ENCODE assay signal across 8 mouse cellular contexts in the genomic region with DNA sequence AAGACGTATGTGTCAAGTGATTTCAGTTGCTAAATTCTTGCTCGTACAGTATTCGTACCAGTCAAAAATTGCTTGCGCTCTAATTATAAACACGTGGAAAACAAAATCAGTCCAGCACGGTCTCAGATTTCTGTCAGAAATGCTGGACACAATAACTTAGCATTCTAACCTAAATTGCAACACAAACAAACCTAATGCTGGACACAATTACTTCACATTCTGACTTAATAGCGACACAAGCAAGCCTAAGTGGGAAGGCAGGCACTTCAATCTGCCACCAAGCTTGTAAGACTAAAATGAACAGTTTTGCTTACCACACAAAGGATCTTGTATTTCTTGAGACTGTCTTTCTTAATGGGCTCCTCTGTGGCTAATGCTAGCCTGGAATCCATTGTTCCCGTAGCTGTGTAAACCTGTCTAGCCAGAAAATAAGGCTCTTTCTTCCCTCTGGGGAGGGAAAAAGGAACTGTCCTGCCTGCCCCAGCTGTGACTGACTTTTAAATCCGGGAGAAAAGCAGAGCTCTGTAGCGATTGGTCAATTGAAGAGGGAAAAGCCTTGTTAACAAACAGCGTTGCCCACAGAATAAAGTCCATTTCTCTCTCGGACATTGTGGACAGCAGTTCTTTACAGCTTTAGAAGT. TPM values are rescaled to one million over a fixed set of nuclear protein-coding genes. Genes with fewer than 3 reads are reported as not detected.
A peak's percentile ranks its signal among the peaks of the same experiment; 100 is the strongest.
DNase-seq lines count a peak whose midpoint lies in the region; ATAC-seq and TF ChIP-seq lines count a peak whose summit lies in the region.

No protein-coding gene starts in this region.

- H3K9me3 ChIP-seq in forebrain, embryonic 10.5 days, result peaks cover 4% of the 10 kb centered on the region; the same call in 1 of the 2 replicates
- no peaks in the 10 kb centered on the region for H3K9me3 ChIP-seq in intestine, embryonic 15.5 days
- H3K9me3 ChIP-seq in midbrain, embryonic 10.5 days (replicated peaks), result no peaks in the 10 kb centered on the region

- H3K27me3 ChIP-seq in forebrain, embryonic 10.5 days (ENCODE audit: poor library complexity, severe bottlenecking), result no peaks in the 10 kb centered on the region
- H3K27me3 ChIP-seq in intestine, embryonic 15.5 days (replicated peaks), result no peaks in the 10 kb centered on the region
- H3K27me3 ChIP-seq in midbrain, embryonic 10.5 days (ENCODE audit: low read depth, poor library complexity, severe bottlenecking), result no peaks in the 10 kb centered on the region

- H3K4me1 ChIP-seq in forebrain, embryonic 10.5 days, result peaks cover 29% of the 10 kb centered on the region
- peaks cover 4% of the 10 kb centered on the region; the same call in 1 of the 2 replicates for H3K4me1 ChIP-seq in intestine, embryonic 15.5 days (replicated peaks)
- peaks cover 32% of the 10 kb centered on the region for H3K4me1 ChIP-seq in midbrain, embryonic 10.5 days

- 0 out of 2 replicates have a peak overlapping the region, but pooled peaks have one; percentile 20 for H3K9ac ChIP-seq in intestine, embryonic 15.5 days

- peak; percentile 49; the same call in 1 of the 2 replicates for ATAC-seq in intestine, embryonic 15.5 days

- H3K4me3 ChIP-seq in forebrain, embryonic 10.5 days, result peak overlapping the region; percentile 33
- peak overlapping the region; percentile 10 for H3K4me3 ChIP-seq in intestine, embryonic 15.5 days (replicated peaks)
- H3K4me3 ChIP-seq in midbrain, embryonic 10.5 days, result peak overlapping the region; percentile 49
- H3K4me3 ChIP-seq in left cerebral cortex, adult 2 months, result no peak overlapping the region

- peak overlapping the region; percentile 81 for H3K27ac ChIP-seq in forebrain, embryonic 10.5 days
- peak overlapping the region; percentile 42; the same call in 1 of the 2 replicates for H3K27ac ChIP-seq in intestine, embryonic 15.5 days
- peak overlapping the region; percentile 85 for H3K27ac ChIP-seq in midbrain, embryonic 10.5 days (replicated peaks)
- no peak overlapping the region for H3K27ac ChIP-seq in left cerebral cortex, adult 2 months

- 13% methylated on average over 12 of the region's 12 CpGs for WGBS in forebrain, embryonic 10.5 days
- WGBS in intestine, embryonic 15.5 days, result 22% methylated on average over 12 of the region's 12 CpGs
- WGBS in midbrain, embryonic 10.5 days, result 23% methylated on average over 12 of the region's 12 CpGs

- no peaks in the 10 kb centered on the region for H3K36me3 ChIP-seq in forebrain, embryonic 10.5 days (replicated peaks)
- no peaks in the 10 kb centered on the region for H3K36me3 ChIP-seq in intestine, embryonic 15.5 days
- no peaks in the 10 kb centered on the region for H3K36me3 ChIP-seq in midbrain, embryonic 10.5 days

- intact Hi-C loops in left cerebral cortex, adult 2 months (cut with DNase I), result no loop called here

- H3K4me2 ChIP-seq in intestine, embryonic 15.5 days (replicated peaks), result peak overlapping the region; percentile 46

- no peak for TF ChIP-seq CTCF in left cerebral cortex, adult 2 months (IDR thresholded peaks at IDR 0.05)

- peak; percentile 21 for DNase-seq in brain, adult 2 months (ENCODE audit: low read depth, low spot score)
- peak; percentile 36 for DNase-seq in forebrain, embryonic 10.5 days (ENCODE audit: extremely low spot score, low spot score)
- DNase-seq in midbrain, embryonic 10.5 days (ENCODE audit: low spot score), result peak; percentile 44
- DNase-seq in cerebellum, adult 9-10 months, result no peak
- DNase-seq in thymus, postnatal 25 days, result no peak
- no peak for DNase-seq in gastrocnemius, postnatal 4 days (ENCODE audit: low spot score in 2 of 2)
- DNase-seq in left cerebral cortex, adult 2 months (ENCODE audit: extremely low spot score in 1 of 2, low spot score in 2 of 2), result no peak

RNA-seq across cellular contexts. Expression of a gene that starts 6.8 kb away (rescaled TPM):
- polyA plus RNA-seq in forebrain, embryonic 10.5 days (2016; fragmentation: Nextera tagmentation; extraction: Ambion mirVana), result 4.1 and 5.4 TPM in 2 replicates
- 13.1 and 14.7 TPM in 2 replicates for polyA plus RNA-seq in intestine, embryonic 15.5 days (2015; fragmentation: Nextera tagmentation; extraction: Ambion mirVana)
- polyA plus RNA-seq in midbrain, embryonic 10.5 days (2016; fragmentation: Nextera tagmentation; extraction: Ambion mirVana), result 7.7 and 9.0 TPM in 2 replicates
- 10 to 100 TPM in 1 of 2 experiments, 1 to 10 TPM in 1; 9.8 to 11.0 TPM for total RNA-seq in gastrocnemius, postnatal 4 days (2021)
- total RNA-seq in left cerebral cortex, adult 2 months (2021), result under 1 TPM in 1 of 2 experiments, not detected in 1; 0.27 TPM

RNA-seq across cellular contexts. Expression of a gene that starts 34.0 kb away (rescaled TPM):
- 26.0 and 26.8 TPM in 2 replicates for polyA plus RNA-seq in forebrain, embryonic 10.5 days (2016; fragmentation: Nextera tagmentation; extraction: Ambion mirVana)
- 16.1 and 16.3 TPM in 2 replicates for polyA plus RNA-seq in intestine, embryonic 15.5 days (2015; fragmentation: Nextera tagmentation; extraction: Ambion mirVana)
- polyA plus RNA-seq in midbrain, embryonic 10.5 days (2016; fragmentation: Nextera tagmentation; extraction: Ambion mirVana), result 23.8 and 25.7 TPM in 2 replicates
- total RNA-seq in gastrocnemius, postnatal 4 days (2021), result 10 to 100 TPM; 19.3 to 20.2 TPM
- 10 to 100 TPM; 32.7 to 37.2 TPM for total RNA-seq in left cerebral cortex, adult 2 months (2021)

Comparison
In these comparisons a context has a peak if more than half of its experiments do, and no peak if none do; other contexts are left out.
1. DNase-seq: peak in brain, adult 2 months (single experiment), forebrain, embryonic 10.5 days (single experiment) and midbrain, embryonic 10.5 days (single experiment); none in cerebellum, adult 9-10 months (single experiment), thymus, postnatal 25 days (single experiment), gastrocnemius, postnatal 4 days (0 of 2) and left cerebral cortex, adult 2 months (0 of 2).